In genomic region chr15:8968229-8968595, GRCm38 (mm10) we compare ENCODE assay signal across 10 mouse cellular contexts. TPM values are rescaled to one million over a fixed set of nuclear protein-coding genes. Genes with fewer than 3 reads are reported as not detected.
DNase-seq lines count a peak whose midpoint lies in the region; ATAC-seq and TF ChIP-seq lines count a peak whose summit lies in the region.
"Had no signal": no experiment of that assay in that cellular context is flagged by ENCODE, and none has a peak within 500 bp of the region (broad histone marks: within the 10 kb centered on the region; RNA-seq: fewer than 3 reads in every experiment).

No protein-coding gene starts in this region.

- peak; percentile 26; the same call in 1 of the 2 replicates for ATAC-seq in cerebellum, adult (ENCODE audit: insufficient number of reproducible peaks, low FRiP score, low TSS enrichment)
- no peak for ATAC-seq in hindbrain, embryonic 13.5 days (ENCODE audit: low FRiP score)
- ATAC-seq in midbrain, postnatal 0 days (ENCODE audit: low FRiP score): no peak
- no peak for ATAC-seq in erythroid progenitor cell, adult 5-6 weeks (replicated peaks; ENCODE audit: low FRiP score, poor library complexity, severe bottlenecking)

- WGBS in hindbrain, embryonic 13.5 days: 86% methylated on average over 14 of the region's 14 CpGs
- WGBS in hindbrain, embryonic 10.5 days: 87% methylated on average over 14 of the region's 14 CpGs
- WGBS in kidney, adult 2 months: 28% methylated on average over 14 of the region's 14 CpGs
- 75% methylated on average over 14 of the region's 14 CpGs for WGBS in midbrain, postnatal 0 days

- no peaks in the 10 kb centered on the region for H3K9me3 ChIP-seq in hindbrain, embryonic 13.5 days
- H3K9me3 ChIP-seq in hindbrain, embryonic 10.5 days: no peaks in the 10 kb centered on the region
- H3K9me3 ChIP-seq in midbrain, postnatal 0 days (ENCODE audit: low read length): no peaks in the 10 kb centered on the region

- no peaks in the 10 kb centered on the region for H3K36me3 ChIP-seq in hindbrain, embryonic 13.5 days
- no peaks in the 10 kb centered on the region for H3K36me3 ChIP-seq in hindbrain, embryonic 10.5 days
- H3K36me3 ChIP-seq in kidney, adult 2 months (ENCODE audit: control insufficient read depth, insufficient read depth, low read length): no peaks in the 10 kb centered on the region
- H3K36me3 ChIP-seq in midbrain, postnatal 0 days (ENCODE audit: insufficient read depth, low read length): no peaks in the 10 kb centered on the region

- DNase-seq in cerebellum, adult 9-10 months: no peak
- no peak for DNase-seq in hindbrain, embryonic 10.5 days (ENCODE audit: low spot score)
- peak; percentile 89 for DNase-seq in kidney, adult 2 months
- DNase-seq in midbrain, postnatal 0 days (ENCODE audit: low spot score): peak; percentile 5
- no peak for DNase-seq in right cerebral cortex, postnatal 4 days

- no peak overlapping the region for H3K27ac ChIP-seq in hindbrain, embryonic 13.5 days
- no peak overlapping the region for H3K27ac ChIP-seq in hindbrain, embryonic 10.5 days
- peak overlapping the region; percentile 96 for H3K27ac ChIP-seq in kidney, adult 2 months (ENCODE audit: insufficient read depth, low read depth, low read length)
- peak overlapping the region; percentile 47; the same call in 1 of the 2 replicates for H3K27ac ChIP-seq in midbrain, postnatal 0 days (ENCODE audit: low read depth, low read length)

- no peak for TF ChIP-seq POLR2A in kidney, adult 2 months (IDR thresholded peaks at IDR 0.05; ENCODE audit: low read depth, low read length)

- TF ChIP-seq CTCF in kidney, adult 2 months (conservative IDR thresholded peaks at IDR 0.05; ENCODE audit: insufficient read depth, insufficient read length, low read depth, low read length): no peak
- TF ChIP-seq CTCF in midbrain, postnatal 0 days (IDR thresholded peaks at IDR 0.05): no peak

- no peak overlapping the region for H3K4me3 ChIP-seq in hindbrain, embryonic 13.5 days
- H3K4me3 ChIP-seq in hindbrain, embryonic 10.5 days: no peak overlapping the region
- H3K4me3 ChIP-seq in kidney, adult 2 months (ENCODE audit: insufficient read depth, low read depth, low read length): peak overlapping the region; percentile 52
- H3K4me3 ChIP-seq in midbrain, postnatal 0 days (ENCODE audit: low read depth, low read length): peak overlapping the region; percentile 21; the same call in 1 of the 2 replicates

- H3K4me2 ChIP-seq in hindbrain, embryonic 13.5 days: peak overlapping the region; percentile 21; the same call in 1 of the 2 replicates
- H3K4me2 ChIP-seq in midbrain, postnatal 0 days (ENCODE audit: low read depth, low read length, poor library complexity, severe bottlenecking): peak overlapping the region; percentile 44

- no peaks in the 10 kb centered on the region for H3K27me3 ChIP-seq in hindbrain, embryonic 13.5 days
- no peaks in the 10 kb centered on the region for H3K27me3 ChIP-seq in hindbrain, embryonic 10.5 days (ENCODE audit: insufficient read depth, poor library complexity, severe bottlenecking)
- no peaks in the 10 kb centered on the region for H3K27me3 ChIP-seq in kidney, adult 2 months (replicated peaks; ENCODE audit: control insufficient read depth, insufficient read depth, low read length)
- no peaks in the 10 kb centered on the region for H3K27me3 ChIP-seq in midbrain, postnatal 0 days (ENCODE audit: insufficient read depth, low read length)

- 0 out of 2 replicates have a peak, but pooled peaks cover 3% of the 10 kb centered on the region for H3K4me1 ChIP-seq in hindbrain, embryonic 13.5 days (replicated peaks)
- no peaks in the 10 kb centered on the region for H3K4me1 ChIP-seq in hindbrain, embryonic 10.5 days (replicated peaks)
- peaks cover 10% of the 10 kb centered on the region; the same call in 1 of the 2 replicates for H3K4me1 ChIP-seq in kidney, adult 2 months (ENCODE audit: control insufficient read depth, insufficient read depth, low read length)
- no peaks in the 10 kb centered on the region for H3K4me1 ChIP-seq in midbrain, postnatal 0 days (ENCODE audit: insufficient read depth, low read length)

- no peak overlapping the region for H3K9ac ChIP-seq in hindbrain, embryonic 13.5 days
- H3K9ac ChIP-seq in midbrain, postnatal 0 days (replicated peaks; ENCODE audit: low read length, poor library complexity, severe bottlenecking): no peak overlapping the region

RNA-seq across cellular contexts. Expression of gene Ranbp3l, which starts 0.5 kb away (rescaled TPM):
- polyA plus RNA-seq in hindbrain, embryonic 13.5 days (2015; fragmentation: Nextera tagmentation; extraction: Ambion mirVana): 14.0 and 14.4 TPM in 2 replicates
- polyA plus RNA-seq in hindbrain, embryonic 10.5 days (2016; fragmentation: Nextera tagmentation; extraction: Ambion mirVana): 0.07 and 0.12 TPM in 2 replicates
- polyA plus RNA-seq in kidney, adult 2 months (2012; rRNA removed): 17.8 and 26.1 TPM in 2 replicates
- 14.5 and 29.5 TPM in 2 replicates for total RNA-seq in midbrain, postnatal 0 days (2014; rRNA removed)
- 15.0 and 15.5 TPM in 2 replicates for polyA plus RNA-seq in midbrain, postnatal 0 days (2015; fragmentation: Nextera tagmentation; extraction: Ambion mirVana)
- total RNA-seq in erythroid progenitor cell, adult 5-6 weeks (2015; ENCODE audit: low replicate concordance): not detected in 2 replicates
- total RNA-seq in erythroid progenitor cell, adult 5-6 weeks (2017; ENCODE audit: low replicate concordance): 12.9 TPM in 1 of 2 replicates, not detected in the other
- total RNA-seq: megakaryocyte, adult 5-6 weeks had no signal
- polyA plus RNA-seq: embryonic facial prominence, embryonic 11.5 days had no signal

Comparison
In these comparisons a context has a peak if more than half of its experiments do, and no peak if none do; other contexts are left out.
1. RNA of gene Ranbp3l, which starts 0.5 kb away (polyA plus RNA-seq): 17.8 to 26.1 TPM in kidney, adult 2 months, 15.0 to 15.5 TPM in midbrain, postnatal 0 days and 14.0 to 14.4 TPM in hindbrain, embryonic 13.5 days; 0.07 to 0.12 TPM in hindbrain, embryonic 10.5 days; every median in the first group is over 10 times any median in the second.
2. DNase-seq: peak in kidney, adult 2 months (single experiment) and midbrain, postnatal 0 days (single experiment); none in cerebellum, adult 9-10 months (single experiment), hindbrain, embryonic 10.5 days (single experiment) and right cerebral cortex, postnatal 4 days (single experiment).
3. H3K27ac ChIP-seq: peak in kidney, adult 2 months (single experiment) and midbrain, postnatal 0 days (single experiment); none in hindbrain, embryonic 13.5 days (single experiment) and hindbrain, embryonic 10.5 days (single experiment).
4. H3K4me3 ChIP-seq: peak in kidney, adult 2 months (single experiment) and midbrain, postnatal 0 days (single experiment); none in hindbrain, embryonic 13.5 days (single experiment) and hindbrain, embryonic 10.5 days (single experiment).